Mouse (Mus musculus) heart, adult 18-20 months (tissue): ENCODE results near the gene Rtn4ip1. TPM values are rescaled to one million over a fixed set of nuclear protein-coding genes. Genes with fewer than 3 reads are reported as not detected.
"Not testable (repeated sequence)": the region's sequence is repeated elsewhere in the genome, so short reads cannot be mapped to it uniquely, and the experiment has no call there.

ENCODE experiments used
- DNase-seq, 2 experiments: peaks; one replicate each; pipeline ENCODE4 v3.0.0; 2021 to 2022; ENCODE audit warnings: mixed read lengths in 1 of 2
- total RNA-seq, 2 experiments: library from RNA; stranded (reverse); gene quantifications; 2 replicates each; pipeline ENCODE4 v1.2.3; 2021

Rtn4ip1 gene
- total RNA-seq, 2 experiments from 2014 or later = 66.6 to 69.8 TPM

GRCm38 (mm10) chr10:43928596-43928995 lies 27.0 kb downstream of the Rtn4ip1 start:
- no peak for DNase-seq

GRCm38 (mm10) chr10:43939136-43939662 lies 37.6 kb downstream of the Rtn4ip1 start:
- no peak for DNase-seq

GRCm38 (mm10) chr10:43943736-43944135 lies 42.1 kb downstream of the Rtn4ip1 start:
- no peak for DNase-seq

GRCm38 (mm10) chr10:43945435-43945834 lies 43.8 kb downstream of the Rtn4ip1 start:
- no peak for DNase-seq

GRCm38 (mm10) chr10:43953942-43954341 lies 52.3 kb downstream of the Rtn4ip1 start:
- peak; percentile 41 to 68 for DNase-seq

GRCm38 (mm10) chr10:43964943-43965342 lies 63.3 kb downstream of the Rtn4ip1 start:
- no peak for DNase-seq

- no peak for DNase-seq
Observed at GRCm38 (mm10) chr10:43973244-43973643, 71.6 kb downstream of the Rtn4ip1 start.

- peak; percentile 46 to 82 for DNase-seq
Observed at GRCm38 (mm10) chr10:43977353-43977752, 75.7 kb downstream of the Rtn4ip1 start.

- DNase-seq = no peak
Observed at GRCm38 (mm10) chr10:43980080-43980479, 78.5 kb downstream of the Rtn4ip1 start.

GRCm38 (mm10) chr10:43980742-43981141 lies 79.1 kb downstream of the Rtn4ip1 start:
- DNase-seq = not testable (repeated sequence)

- no peak for DNase-seq
Observed at GRCm38 (mm10) chr10:43982470-43982869, 80.9 kb downstream of the Rtn4ip1 start.

GRCm38 (mm10) chr10:43983241-43983640 lies 81.6 kb downstream of the Rtn4ip1 start:
- DNase-seq = no peak

GRCm38 (mm10) chr10:43983866-43984265 lies 82.3 kb downstream of the Rtn4ip1 start:
- no peak for DNase-seq

GRCm38 (mm10) chr10:43991268-43991667 lies 89.7 kb downstream of the Rtn4ip1 start:
- no peak for DNase-seq

GRCm38 (mm10) chr10:43992506-43992905 lies 90.9 kb downstream of the Rtn4ip1 start:
- DNase-seq = no peak

GRCm38 (mm10) chr10:43993198-43993597 lies 91.6 kb downstream of the Rtn4ip1 start:
- no peak for DNase-seq

GRCm38 (mm10) chr10:43995858-43996650 lies 94.4 kb downstream of the Rtn4ip1 start:
- DNase-seq = peak; percentile 32 to 61

GRCm38 (mm10) chr10:43997276-43997675 lies 95.7 kb downstream of the Rtn4ip1 start:
- DNase-seq = peak in 1 of 2 experiments; percentile 14

GRCm38 (mm10) chr10:43998023-43998422 lies 96.4 kb downstream of the Rtn4ip1 start:
- no peak for DNase-seq

- DNase-seq = no peak
Observed at GRCm38 (mm10) chr10:43998503-43999082, 97.0 kb downstream of the Rtn4ip1 start.

GRCm38 (mm10) chr10:44000156-44000865 lies 98.7 kb downstream of the Rtn4ip1 start:
- no peak for DNase-seq
